ENCODE assay signal across 21 mouse cellular contexts in the genomic region with DNA sequence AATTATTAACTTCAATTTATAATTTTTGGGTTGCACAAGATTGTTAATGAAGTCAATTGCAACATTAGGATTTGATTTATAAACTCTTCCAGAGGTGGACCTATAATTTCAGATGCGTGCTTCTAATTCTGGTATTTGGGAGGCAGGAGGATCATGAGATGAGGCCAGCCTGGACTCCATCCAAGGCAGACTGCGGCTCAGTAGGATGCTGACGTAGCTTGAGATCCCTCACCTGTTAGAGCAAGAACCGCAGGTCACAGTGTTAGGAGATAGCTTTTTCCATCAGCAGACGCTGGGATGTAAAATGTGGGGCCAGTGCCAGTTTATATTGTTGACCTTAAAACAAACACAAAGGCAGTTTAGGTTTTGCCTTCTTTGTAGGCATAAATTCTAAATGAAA. TPM values are rescaled to one million over a fixed set of nuclear protein-coding genes. Genes with fewer than 3 reads are reported as not detected.
"Had no signal": no experiment of that assay in that cellular context is flagged by ENCODE, and none has a peak within 500 bp of the region (broad histone marks: within the 10 kb centered on the region; RNA-seq: fewer than 3 reads in every experiment).

No protein-coding gene starts in this region.

- H3K4me3 ChIP-seq: limb, embryonic 12.5 days; limb, embryonic 15.5 days; midbrain, embryonic 12.5 days; midbrain, embryonic 15.5 days; neural tube, embryonic 12.5 days; neural tube, embryonic 15.5 days; stomach, embryonic 15.5 days had no signal

- DNase-seq: kidney, postnatal 10 days; kidney, postnatal 36 days; left cerebral cortex, postnatal 4 days; liver, postnatal 0 days; lung, embryonic 14.5 days; right cerebral cortex, postnatal 25 days; spleen, adult 18-20 months; thymus, postnatal 25 days had no signal

- H3K27me3 ChIP-seq: limb, embryonic 12.5 days; limb, embryonic 15.5 days; midbrain, embryonic 12.5 days; midbrain, embryonic 15.5 days; neural tube, embryonic 12.5 days; neural tube, embryonic 15.5 days; stomach, embryonic 15.5 days had no signal

- H3K4me1 ChIP-seq: limb, embryonic 12.5 days; limb, embryonic 15.5 days; midbrain, embryonic 12.5 days; midbrain, embryonic 15.5 days; neural tube, embryonic 12.5 days; neural tube, embryonic 15.5 days; stomach, embryonic 15.5 days had no signal

- H3K27ac ChIP-seq: limb, embryonic 12.5 days; limb, embryonic 15.5 days; liver, embryonic 14.5 days; macrophage; midbrain, embryonic 12.5 days; midbrain, embryonic 15.5 days; neural tube, embryonic 12.5 days; neural tube, embryonic 15.5 days; stomach, embryonic 15.5 days had no signal

RNA-seq across cellular contexts. Expression of a gene that starts 56.0 kb away (rescaled TPM):
- total RNA-seq: layer of hippocampus, adult 8-10 months; layer of hippocampus, postnatal 14 days; left cerebral cortex, adult 8-10 months; left cerebral cortex, postnatal 14 days; left cerebral cortex, postnatal 4 days had no signal
- polyA plus RNA-seq: limb, embryonic 12.5 days; lung, embryonic 14.5 days; midbrain, embryonic 12.5 days; midbrain, embryonic 15.5 days; neural tube, embryonic 12.5 days; neural tube, embryonic 15.5 days had no signal
